Mouse (Mus musculus) stomach, embryonic 16.5 days (tissue): ENCODE measurements around the gene Il13. TPM values are rescaled to one million over a fixed set of nuclear protein-coding genes. Genes with fewer than 3 reads are reported as not detected.

ENCODE experiments used
- ATAC-seq: fragments of 200-750 bp; cut with Nextera tagmentation; 2 replicates; pipeline ENCODE4 v1.8.0; 2017; ENCODE audit warnings: moderate number of reproducible peaks, moderate TSS enrichment; ENCODE audit not compliant: insufficient read depth, low FRiP score
- H3K27ac ChIP-seq: fragments of 300-500 bp; sonication (generic); 2 replicates; pipeline ENCODE4 v1.5.1; 2014; ENCODE audit warnings: low read length
- H3K27me3 ChIP-seq: fragments of 300-500 bp; sonication (generic); 2 replicates; pipeline ENCODE4 v1.6.1; 2014; ENCODE audit warnings: low read length, control low read depth, mixed read lengths; ENCODE audit not compliant: control insufficient read depth, insufficient read depth
- H3K36me3 ChIP-seq: fragments of 300-500 bp; sonication (generic); 2 replicates; pipeline ENCODE4 v1.6.1; 2014; ENCODE audit warnings: low read length; ENCODE audit not compliant: control insufficient read depth, insufficient read depth
- H3K4me1 ChIP-seq: fragments of 300-500 bp; sonication (generic); 2 replicates; pipeline ENCODE4 v1.6.1; 2014; ENCODE audit warnings: low read length, control low read depth, mixed read lengths; ENCODE audit not compliant: control insufficient read depth, insufficient read depth
- H3K4me2 ChIP-seq: fragments of 300-500 bp; sonication (generic); 2 replicates; pipeline ENCODE4 v1.6.1; 2014; ENCODE audit warnings: low read depth, low read length, mixed read lengths
- H3K4me3 ChIP-seq: fragments of 300-500 bp; sonication (generic); replicated peaks from 2 replicates; pipeline ENCODE4 v1.5.1; 2014; ENCODE audit warnings: mild to moderate bottlenecking, low read length
- H3K9ac ChIP-seq: fragments of 300-500 bp; sonication (generic); 2 replicates; pipeline ENCODE4 v1.6.1; 2014; ENCODE audit warnings: low read length
- H3K9me3 ChIP-seq: fragments of 300-500 bp; sonication (generic); replicated peaks from 2 replicates; pipeline ENCODE4 v1.6.1; 2016; ENCODE audit warnings: low read length, control low read depth; ENCODE audit not compliant: control insufficient read depth
- WGBS: fragments of 180-500 bp; shearing (Covaris S2); extraction: QIAGEN DNeasy Blood & Tissue Kit; methylation state at CpG from one replicate; pipeline ENCODE4 v1.1.7; 2014; 5-methylcytosine and 5-hydroxymethylcytosine counted together
- polyA plus RNA-seq: library from polyadenylated mRNA; unstranded; fragments of >200 nt; fragmentation: Nextera tagmentation; extraction: Ambion mirVana; gene quantifications from 2 replicates; pipeline ENCODE4 v1.2.1, GENCODE M21; 2015

Il13 gene
- polyA plus RNA-seq, 1 experiment from 2014 or later = not detected

GRCm38 (mm10) chr11:53636183-53636646, 1.7 kb upstream of the Il13 start:
- H3K9ac ChIP-seq = peak overlapping the region; percentile 64
- H3K27me3 ChIP-seq = peaks cover 7% of the 10 kb centered on the region
- WGBS = 2% methylated on average over 37 of the region's 40 CpGs
- ATAC-seq = peak; percentile 48; the same call in 1 of the 2 replicates
- H3K4me3 ChIP-seq = peak overlapping the region; percentile 42
- H3K4me1 ChIP-seq = 0 out of 2 replicates have a peak, but pooled peaks cover 3% of the 10 kb centered on the region
- no peak overlapping the region for H3K27ac ChIP-seq
- H3K9me3 ChIP-seq = no peaks in the 10 kb centered on the region
- peak overlapping the region; percentile 68 for H3K4me2 ChIP-seq
- H3K36me3 ChIP-seq = no peaks in the 10 kb centered on the region

- Histone ChIP-seq H3K36me3 (no peaks in the 10 kb centered on the region), H3K27me3 (peaks cover 7% of the 10 kb centered on the region), H3K4me2 (peak overlapping the region; percentile 68), H3K9ac (peak overlapping the region; percentile 64; the same call in 1 of the 2 replicates), H3K4me1 (0 out of 2 replicates have a peak, but pooled peaks cover 3% of the 10 kb centered on the region), H3K4me3 (peak overlapping the region; percentile 42), H3K27ac (no peak overlapping the region), H3K9me3 (no peaks in the 10 kb centered on the region)
- 44% methylated on average over 9 of the region's 9 CpGs for WGBS
- no peak for ATAC-seq
Observed at GRCm38 (mm10) chr11:53635590-53636182, 1.2 kb upstream of the Il13 start.

- Histone ChIP-seq H3K9ac (no peak overlapping the region), H3K9me3 (no peaks in the 10 kb centered on the region)
Observed at GRCm38 (mm10) chr11:53633644-53634043, 858 bp downstream of the Il13 start.

GRCm38 (mm10) chr11:53632122-53632733, 2.3 kb downstream of the Il13 start:
- Histone ChIP-seq H3K36me3 (no peaks in the 10 kb centered on the region), H3K27me3 (peaks cover 7% of the 10 kb centered on the region), H3K4me3 (no peak overlapping the region), H3K4me2 (no peak overlapping the region), H3K9me3 (no peaks in the 10 kb centered on the region), H3K27ac (no peak overlapping the region), H3K4me1 (0 out of 2 replicates have a peak, but pooled peaks cover 3% of the 10 kb centered on the region), H3K9ac (no peak overlapping the region)
- WGBS = 72% methylated on average over 14 of the region's 14 CpGs
- no peak for ATAC-seq

More at GRCm38 (mm10) chr11:53633644-53634043, 858 bp downstream of the Il13 start:
- H3K4me2 ChIP-seq = no peak overlapping the region
- H3K27ac ChIP-seq = no peak overlapping the region
- 0 out of 2 replicates have a peak, but pooled peaks cover 3% of the 10 kb centered on the region for H3K4me1 ChIP-seq
- 79% methylated on average over 7 of the region's 7 CpGs for WGBS
- peaks cover 7% of the 10 kb centered on the region for H3K27me3 ChIP-seq
- no peak for ATAC-seq
- no peak overlapping the region for H3K4me3 ChIP-seq
- H3K36me3 ChIP-seq = no peaks in the 10 kb centered on the region

DNA sequence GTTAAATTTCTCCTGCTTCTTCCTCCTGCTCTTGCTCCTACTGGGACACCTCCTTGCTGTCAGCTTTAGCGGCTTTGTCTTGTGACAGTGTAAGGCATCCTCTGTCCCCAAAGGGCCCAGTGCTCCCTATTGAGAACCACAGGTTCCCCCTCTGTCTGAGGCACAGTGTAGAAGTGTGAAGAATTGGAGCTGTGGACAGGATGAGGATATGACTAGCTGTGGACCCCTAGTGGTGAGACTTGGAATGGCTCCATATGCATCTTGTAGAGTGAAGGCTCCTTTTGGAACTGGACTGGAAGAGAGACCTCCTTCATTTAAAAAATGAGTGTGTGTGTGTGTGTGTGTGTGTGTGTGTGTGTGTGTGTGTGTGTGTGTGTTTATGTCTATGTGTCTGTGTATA, 6.6 kb downstream of the Il13 start:
- Histone ChIP-seq H3K27me3 (no peaks in the 10 kb centered on the region), H3K4me2 (no peak overlapping the region), H3K27ac (no peak overlapping the region), H3K4me1 (no peaks in the 10 kb centered on the region), H3K36me3 (no peaks in the 10 kb centered on the region), H3K4me3 (no peak overlapping the region), H3K9ac (no peak overlapping the region), H3K9me3 (no peaks in the 10 kb centered on the region)
- whole genome bisulfite sequencing = 11% methylated on average over 1 of the region's 1 CpGs
- ATAC-seq = 0 out of 2 replicates have a peak, but pooled peaks have one; percentile 44

- no peaks in the 10 kb centered on the region for H3K9me3 ChIP-seq
- H3K27ac ChIP-seq = no peak overlapping the region
- no peaks in the 10 kb centered on the region for H3K27me3 ChIP-seq
- H3K4me3 ChIP-seq = no peak overlapping the region
- 63% methylated on average over 17 of the region's 17 CpGs for WGBS
- H3K36me3 ChIP-seq = no peaks in the 10 kb centered on the region
- no peak overlapping the region for H3K4me2 ChIP-seq
- H3K9ac ChIP-seq = no peak overlapping the region
- no peaks in the 10 kb centered on the region for H3K4me1 ChIP-seq
- ATAC-seq = no peak
Observed at GRCm38 (mm10) chr11:53626802-53627373, 7.6 kb downstream of the Il13 start.

DNA sequence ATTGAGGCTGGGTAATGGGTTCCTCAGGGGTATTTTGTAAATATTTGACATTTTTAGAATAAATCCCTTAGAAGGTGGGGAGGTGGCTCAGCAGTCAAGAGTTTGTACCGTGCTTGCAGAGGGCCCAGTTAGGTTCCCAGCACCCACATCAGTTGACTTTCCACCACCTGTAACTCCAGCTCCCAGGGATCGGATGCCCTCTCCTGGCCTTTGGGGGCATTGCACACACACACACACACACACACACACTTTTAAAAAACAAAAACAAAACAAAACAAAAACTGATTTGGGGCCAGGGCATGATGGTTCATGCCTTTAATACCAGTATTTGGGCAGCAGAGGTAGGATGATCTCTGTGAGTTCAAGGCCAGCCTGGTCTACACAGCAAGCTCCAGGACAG, 10.4 kb downstream of the Il13 start:
- H3K4me2 ChIP-seq = no peak overlapping the region
- no peak overlapping the region for H3K9ac ChIP-seq
- ATAC-seq = no peak
- H3K27me3 ChIP-seq = no peaks in the 10 kb centered on the region
- H3K4me1 ChIP-seq = no peaks in the 10 kb centered on the region
- H3K4me3 ChIP-seq = no peak overlapping the region
- H3K27ac ChIP-seq = no peak overlapping the region
- H3K36me3 ChIP-seq = no peaks in the 10 kb centered on the region
- no peaks in the 10 kb centered on the region for H3K9me3 ChIP-seq
- 85% methylated on average over 2 of the region's 2 CpGs for WGBS

GRCm38 (mm10) chr11:53623573-53623972, 10.9 kb downstream of the Il13 start:
- no peak for ATAC-seq
- no peak overlapping the region for H3K9ac ChIP-seq
- H3K4me2 ChIP-seq = no peak overlapping the region
- H3K9me3 ChIP-seq = no peaks in the 10 kb centered on the region
- no peak overlapping the region for H3K4me3 ChIP-seq
- 73% methylated on average over 9 of the region's 9 CpGs for WGBS
- H3K36me3 ChIP-seq = no peaks in the 10 kb centered on the region
- no peaks in the 10 kb centered on the region for H3K4me1 ChIP-seq
- no peaks in the 10 kb centered on the region for H3K27me3 ChIP-seq
- H3K27ac ChIP-seq = no peak overlapping the region

DNA sequence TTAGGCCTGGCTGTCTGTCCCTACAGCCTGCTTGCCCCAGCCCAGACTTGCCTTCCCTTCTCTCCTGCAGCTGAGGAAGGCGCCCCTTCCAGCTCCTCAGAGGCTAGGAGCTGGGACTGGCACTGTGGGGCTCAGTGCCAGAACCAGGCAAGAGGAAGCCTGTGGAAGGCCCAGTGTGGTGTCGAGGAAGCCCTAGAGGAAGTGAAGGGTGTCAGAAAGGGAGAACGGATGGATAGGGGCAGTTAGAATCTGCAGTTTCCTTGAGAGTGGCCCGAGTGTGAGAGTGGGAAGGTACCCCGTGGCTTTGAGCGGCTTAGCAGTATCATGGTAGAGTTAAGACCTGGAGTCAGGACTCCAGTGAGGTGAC, 12.1 kb downstream of the Il13 start:
- Histone ChIP-seq H3K27ac (no peak overlapping the region), H3K4me1 (no peaks in the 10 kb centered on the region), H3K4me3 (no peak overlapping the region), H3K9ac (no peak overlapping the region), H3K36me3 (no peaks in the 10 kb centered on the region), H3K9me3 (no peaks in the 10 kb centered on the region), H3K27me3 (no peaks in the 10 kb centered on the region), H3K4me2 (no peak overlapping the region)
- 72% methylated on average over 6 of the region's 6 CpGs for WGBS
- no peak for ATAC-seq
